Mouse (Mus musculus) ES-E14 (cell line): ENCODE data around the gene Rnd1. TPM values are rescaled to one million over a fixed set of nuclear protein-coding genes. Genes with fewer than 3 reads are reported as not detected.

Experiments
- DNase-seq: peaks from one replicate; pipeline ENCODE4 v3.0.0-alpha.2; 2013; ENCODE audit warnings: low read depth, low spot score
- H3K27ac ChIP-seq: 2 replicates; pipeline ENCODE4 v1.5.1; 2012; ENCODE audit warnings: low read depth, mild to moderate bottlenecking, low read length, moderate library complexity, mixed read lengths; ENCODE audit not compliant: poor library complexity, insufficient read depth, severe bottlenecking
- H3K36me3 ChIP-seq: 2 replicates; pipeline ENCODE4 v1.6.1; 2012; ENCODE audit warnings: mild to moderate bottlenecking, low read length, moderate library complexity, mixed read lengths; ENCODE audit not compliant: control insufficient read depth, poor library complexity, insufficient read depth, severe bottlenecking
- H3K4me1 ChIP-seq, 2 experiments: fragments of 150-350 bp in 1 of 2; sonication (generic) in 1 of 2; 2 replicates each; pipeline ENCODE4 v1.6.1; 2012; ENCODE audit warnings: low read length in 2 of 2, mild to moderate bottlenecking in 1 of 2, mixed read lengths in 1 of 2; ENCODE audit not compliant: control insufficient read depth in 2 of 2, insufficient read depth in 2 of 2, poor library complexity in 1 of 2
- H3K4me3 ChIP-seq, 2 experiments: fragments of 150-350 bp in 1 of 2; sonication (generic) in 1 of 2; 2 replicates each; pipeline ENCODE4 v1.5.1; 2012; ENCODE audit warnings: low read length in 2 of 2, low read depth in 1 of 2, mild to moderate bottlenecking in 1 of 2, mixed read lengths in 1 of 2; ENCODE audit not compliant: insufficient read depth in 1 of 2, poor library complexity in 1 of 2, severe bottlenecking in 1 of 2
- H3K9ac ChIP-seq: 2 replicates; pipeline ENCODE4 v1.6.1; 2012; ENCODE audit warnings: low read depth, mild to moderate bottlenecking, low read length, mixed read lengths; ENCODE audit not compliant: poor library complexity, insufficient read depth, severe bottlenecking
- H3K9me3 ChIP-seq: fragments of 150-350 bp; sonication (generic); 2 replicates; pipeline ENCODE4 v1.6.1; 2012; ENCODE audit warnings: low read depth, mild to moderate bottlenecking, low read length; ENCODE audit not compliant: control insufficient read depth, insufficient read depth
- CHD2 ChIP-seq: IDR thresholded peaks from 2 replicates; pipeline ENCODE4 v1.6.1; 2014; ENCODE audit warnings: mild to moderate bottlenecking, low read depth, low read length, inconsistent platforms
- HCFC1 ChIP-seq: IDR thresholded peaks from 2 replicates; pipeline ENCODE4 v1.6.1; 2012; ENCODE audit warnings: low read length, inconsistent platforms, borderline replicate concordance; ENCODE audit not compliant: insufficient read depth
- MAFK ChIP-seq: IDR thresholded peaks from 2 replicates; pipeline ENCODE4 v1.6.1; 2014; ENCODE audit warnings: mild to moderate bottlenecking, low read depth, low read length, inconsistent platforms; ENCODE audit not compliant: insufficient read depth
- ZC3H11A ChIP-seq: IDR thresholded peaks from 2 replicates; pipeline ENCODE4 v1.6.1; 2012; ENCODE audit warnings: low read depth, mild to moderate bottlenecking, inconsistent platforms, low read length, borderline replicate concordance
- ZNF384 ChIP-seq: IDR thresholded peaks from 2 replicates; pipeline ENCODE4 v1.6.1; 2012; ENCODE audit warnings: low read depth, low read length, inconsistent platforms
- in situ Hi-C, 2 experiments: fragments of 600-800 bp; cut with MboI; formaldehyde crosslinking; loops; one replicate each; pipeline ENCODE4 v1.15.1; 2025; ENCODE audit warnings: low sequenced_read_pairs in 2 of 2, inconsistent platforms in 1 of 2; ENCODE audit not compliant: unreplicated experiment in 2 of 2
- total RNA-seq: library from RNA; depleted of rRNA; stranded (reverse); fragments of 300-350 nt; gene quantifications from 2 replicates; pipeline ENCODE4 v1.2.3, GENCODE M21; 2012

The Rnd1 gene
- total RNA-seq, 1 experiment: 7.6 TPM

DNA sequence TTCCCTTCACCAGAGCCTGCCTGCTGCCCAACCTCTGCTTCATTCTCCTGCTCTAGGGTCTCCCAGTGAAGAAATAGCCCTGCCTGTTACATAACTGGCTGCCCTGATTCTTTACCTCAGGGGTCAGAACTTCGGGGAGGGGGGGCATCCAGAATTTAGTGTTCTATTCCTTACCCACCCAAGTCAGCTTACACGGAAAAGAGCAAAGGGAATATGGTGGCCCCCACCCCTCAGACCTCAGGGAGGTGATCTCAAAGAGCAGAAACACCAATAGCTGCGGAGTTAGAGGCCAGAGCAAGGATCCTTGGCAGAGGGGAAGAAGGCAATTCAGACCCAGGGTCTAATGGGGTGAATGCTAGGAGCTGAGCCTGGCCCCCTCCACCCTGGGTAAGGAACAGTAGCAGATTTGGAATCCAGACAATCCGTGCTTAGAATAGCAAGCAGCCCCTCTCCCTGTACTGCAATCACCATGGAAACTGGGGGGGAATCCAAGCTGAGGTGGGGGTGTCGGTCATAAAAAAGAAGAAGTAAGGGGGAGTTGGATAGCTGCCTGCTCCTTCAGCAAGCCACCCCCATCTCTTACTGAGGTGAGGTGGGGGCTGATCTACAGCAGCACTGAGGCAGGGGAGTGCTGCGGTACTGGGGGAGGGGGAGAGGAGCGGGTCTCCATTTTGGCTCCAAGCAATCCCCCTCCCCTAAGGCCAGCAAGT lies 2.8 kb downstream of the Rnd1 start:
- Histone ChIP-seq H3K4me3 (no peak overlapping the region), H3K36me3 (peaks cover 2% of the 10 kb centered on the region; the same call in 1 of the 2 replicates), H3K9ac (no peak overlapping the region), H3K4me1 (peaks cover 2 to 13% of the 10 kb centered on the region in 2 experiments; a peak in 2 of 4 replicates), H3K9me3 (no peaks in the 10 kb centered on the region), H3K27ac (no peak overlapping the region)
- TF ChIP-seq MAFK (no peak), CHD2 (no peak), HCFC1 (no peak), ZC3H11A (no peak), ZNF384 (no peak)
- no peak for DNase-seq
- in situ Hi-C loops: no loop called here

DNA sequence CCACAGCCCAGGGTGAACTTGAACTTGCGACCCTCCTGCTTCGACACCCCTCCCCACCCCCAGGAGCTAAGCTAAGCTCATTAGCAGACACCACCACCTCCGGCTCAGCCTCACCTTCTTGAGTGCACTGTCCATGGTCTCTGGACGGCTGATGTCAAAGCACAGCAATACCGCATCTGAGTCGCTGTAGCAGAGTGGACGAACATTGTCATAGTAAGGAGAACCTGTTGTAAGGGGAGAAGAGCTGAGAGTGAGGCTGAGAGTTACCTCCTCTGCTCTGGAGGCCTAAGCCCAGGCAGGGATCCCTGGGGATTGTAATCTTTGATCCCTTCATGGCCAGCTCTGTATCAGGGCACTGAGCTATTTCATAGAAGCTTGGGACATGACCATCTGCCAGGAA lies 3.5 kb downstream of the Rnd1 start:
- H3K36me3 ChIP-seq: peaks cover 2% of the 10 kb centered on the region; the same call in 1 of the 2 replicates
- no peak overlapping the region for H3K27ac ChIP-seq
- no peak overlapping the region for H3K9ac ChIP-seq
- H3K4me3 ChIP-seq: no peak overlapping the region
- peaks cover 2 to 13% of the 10 kb centered on the region in 2 experiments; a peak in 2 of 4 replicates for H3K4me1 ChIP-seq
- H3K9me3 ChIP-seq: no peaks in the 10 kb centered on the region
- DNase-seq: no peak
- no peak for TF ChIP-seq ZNF384
- in situ Hi-C loops: no loop called here

DNA sequence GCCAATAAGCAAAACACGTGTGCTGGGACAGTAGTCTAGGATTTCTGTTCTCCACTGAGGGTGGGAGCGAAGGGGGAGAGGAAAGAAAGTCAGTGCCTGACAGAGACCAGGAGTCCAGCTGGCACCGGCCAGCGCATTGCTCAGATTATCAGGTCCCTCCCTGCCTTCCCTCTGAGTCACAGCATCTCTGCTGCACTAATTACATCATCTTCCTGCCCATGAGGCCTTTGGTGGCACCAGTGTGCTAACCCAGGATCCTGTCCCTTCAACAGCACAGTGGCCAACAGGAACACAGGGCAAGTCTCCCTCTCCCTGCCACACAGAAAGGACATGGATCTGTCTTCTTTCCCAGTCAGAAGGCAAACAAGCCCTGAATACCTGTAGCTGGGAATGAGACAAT lies 4.7 kb downstream of the Rnd1 start:
- in situ Hi-C loops: no loop called here
- Histone ChIP-seq H3K4me1 (peaks cover 2 to 13% of the 10 kb centered on the region in 2 experiments; a peak in 2 of 4 replicates), H3K4me3 (no peak overlapping the region), H3K36me3 (peaks cover 2% of the 10 kb centered on the region; the same call in 1 of the 2 replicates), H3K9me3 (no peaks in the 10 kb centered on the region), H3K27ac (no peak overlapping the region), H3K9ac (no peak overlapping the region)
- TF ChIP-seq ZC3H11A (no peak), CHD2 (no peak), ZNF384 (no peak), MAFK (no peak), HCFC1 (no peak)
- DNase-seq: no peak

DNA sequence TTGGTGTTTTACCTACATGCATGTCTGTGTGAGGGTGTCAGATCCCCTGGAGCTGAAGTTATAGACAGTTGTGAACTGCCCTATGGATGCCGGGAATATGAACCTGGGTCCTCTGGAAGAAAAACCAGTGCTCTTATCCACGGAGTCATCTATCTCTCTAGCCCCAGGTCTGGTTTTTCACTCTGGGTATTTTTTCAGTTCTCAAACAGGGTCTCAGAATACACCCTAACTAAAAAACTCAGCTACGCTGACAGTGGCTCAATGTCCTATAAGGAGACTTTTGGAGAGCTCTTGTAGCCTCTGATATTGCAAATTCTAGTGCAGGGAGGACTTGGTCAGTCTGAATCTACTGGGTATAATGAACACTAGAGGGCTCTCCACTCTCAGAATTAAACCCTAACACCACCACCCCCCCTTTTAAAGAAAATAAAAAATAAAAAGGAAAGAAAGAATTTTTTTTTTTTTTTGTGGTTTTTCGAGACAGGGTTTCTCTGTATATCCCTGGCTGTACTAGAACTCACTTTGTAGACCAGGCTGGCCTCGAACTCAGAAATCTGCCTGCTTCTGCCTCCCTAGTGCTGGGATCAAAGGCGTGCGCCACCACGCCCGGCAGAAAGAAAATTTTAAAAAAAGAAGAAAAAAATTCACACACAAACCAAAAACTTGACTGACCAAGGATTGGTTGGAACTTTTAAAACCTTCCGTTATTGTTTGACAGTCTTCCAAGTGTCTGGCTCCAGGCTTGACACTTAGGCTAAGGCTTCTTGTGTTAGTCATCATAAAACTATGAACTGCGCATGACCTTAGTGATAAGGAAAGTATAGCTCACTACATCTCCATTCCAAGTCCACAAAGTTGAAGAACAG lies 13.0 kb downstream of the Rnd1 start:
- 0 out of 2 replicates have a peak, but pooled peaks cover 5% of the 10 kb centered on the region for H3K36me3 ChIP-seq
- in situ Hi-C loops: no loop called here
- DNase-seq: no peak
- no peak for TF ChIP-seq MAFK
- no peak for TF ChIP-seq ZNF384
- TF ChIP-seq HCFC1: no peak
- TF ChIP-seq ZC3H11A: no peak
- no peak for TF ChIP-seq CHD2
- no peaks in the 10 kb centered on the region for H3K9me3 ChIP-seq
- no peak overlapping the region for H3K27ac ChIP-seq
- H3K9ac ChIP-seq: no peak overlapping the region
- no peaks in the 10 kb centered on the region for H3K4me1 ChIP-seq
- no peak overlapping the region for H3K4me3 ChIP-seq
